Mouse (Mus musculus): ENCODE results near the gene Dhx15. TPM values are rescaled to one million over a fixed set of nuclear protein-coding genes. Genes with fewer than 3 reads are reported as not detected.

Gene Dhx15
- polyA plus RNA-seq, 1 experiment from 2014 or later = 169 TPM

- Histone ChIP-seq H3K27ac (ENCODE audit: low read length) (no peak overlapping the region), H3K27me3 (replicated peaks; ENCODE audit: control insufficient read depth, insufficient read depth, low read length) (no peaks in the 10 kb centered on the region), H3K4me2 (ENCODE audit: low read length) (no peak overlapping the region), H3K36me3 (ENCODE audit: control insufficient read depth, insufficient read depth) (peaks cover 11% of the 10 kb centered on the region), H3K4me1 (replicated peaks; ENCODE audit: control insufficient read depth, insufficient read depth, low read length) (no peaks in the 10 kb centered on the region), H3K9me3 (ENCODE audit: control insufficient read depth, low read length) (no peaks in the 10 kb centered on the region), H3K4me3 (replicated peaks; ENCODE audit: low read length) (no peak overlapping the region), H3K9ac (replicated peaks; ENCODE audit: low read depth, low read length) (no peak overlapping the region)
- ATAC-seq = no peak
- WGBS = 10% methylated on average over 2 of the region's 2 CpGs
Measured at GRCm38 (mm10) chr5:52168468-52168867, 21.8 kb downstream of the Dhx15 start.

GRCm38 (mm10) chr5:52149138-52149537 is 41.2 kb downstream of the Dhx15 start:
- 95% methylated on average over 3 of the region's 3 CpGs for WGBS
- Histone ChIP-seq H3K4me2 (ENCODE audit: low read length) (no peak overlapping the region), H3K36me3 (ENCODE audit: control insufficient read depth, insufficient read depth) (peaks cover 12% of the 10 kb centered on the region), H3K9ac (replicated peaks; ENCODE audit: low read depth, low read length) (no peak overlapping the region), H3K9me3 (ENCODE audit: control insufficient read depth, low read length) (no peaks in the 10 kb centered on the region), H3K27me3 (replicated peaks; ENCODE audit: control insufficient read depth, insufficient read depth, low read length) (no peaks in the 10 kb centered on the region), H3K4me3 (replicated peaks; ENCODE audit: low read length) (no peak overlapping the region), H3K27ac (ENCODE audit: low read length) (no peak overlapping the region), H3K4me1 (replicated peaks; ENCODE audit: control insufficient read depth, insufficient read depth, low read length) (no peaks in the 10 kb centered on the region)
- ATAC-seq = no peak

GRCm38 (mm10) chr5:52147141-52147540 is 43.2 kb downstream of the Dhx15 start:
- ATAC-seq = no peak
- Histone ChIP-seq H3K36me3 (ENCODE audit: control insufficient read depth, insufficient read depth) (peaks cover 12% of the 10 kb centered on the region), H3K4me3 (replicated peaks; ENCODE audit: low read length) (no peak overlapping the region), H3K27me3 (replicated peaks; ENCODE audit: control insufficient read depth, insufficient read depth, low read length) (no peaks in the 10 kb centered on the region), H3K27ac (ENCODE audit: low read length) (no peak overlapping the region), H3K9ac (replicated peaks; ENCODE audit: low read depth, low read length) (no peak overlapping the region), H3K4me2 (ENCODE audit: low read length) (no peak overlapping the region), H3K4me1 (replicated peaks; ENCODE audit: control insufficient read depth, insufficient read depth, low read length) (no peaks in the 10 kb centered on the region), H3K9me3 (ENCODE audit: control insufficient read depth, low read length) (no peaks in the 10 kb centered on the region)
- WGBS = 87% methylated on average over 4 of the region's 4 CpGs

- Histone ChIP-seq H3K9me3 (ENCODE audit: control insufficient read depth, low read length) (no peaks in the 10 kb centered on the region), H3K9ac (replicated peaks; ENCODE audit: low read depth, low read length) (no peak overlapping the region), H3K4me2 (ENCODE audit: low read length) (no peak overlapping the region), H3K27ac (ENCODE audit: low read length) (no peak overlapping the region), H3K27me3 (replicated peaks; ENCODE audit: control insufficient read depth, insufficient read depth, low read length) (no peaks in the 10 kb centered on the region), H3K36me3 (ENCODE audit: control insufficient read depth, insufficient read depth) (peaks cover 5% of the 10 kb centered on the region), H3K4me1 (replicated peaks; ENCODE audit: control insufficient read depth, insufficient read depth, low read length) (no peaks in the 10 kb centered on the region), H3K4me3 (replicated peaks; ENCODE audit: low read length) (no peak overlapping the region)
- ATAC-seq = no peak
- WGBS = 94% methylated on average over 6 of the region's 6 CpGs
Measured at GRCm38 (mm10) chr5:52145684-52146083, 44.6 kb downstream of the Dhx15 start.

GRCm38 (mm10) chr5:52141936-52142335 is 48.4 kb downstream of the Dhx15 start:
- Histone ChIP-seq H3K4me3 (replicated peaks; ENCODE audit: low read length) (no peak overlapping the region), H3K36me3 (ENCODE audit: control insufficient read depth, insufficient read depth) (no peaks in the 10 kb centered on the region), H3K9ac (replicated peaks; ENCODE audit: low read depth, low read length) (no peak overlapping the region), H3K4me1 (replicated peaks; ENCODE audit: control insufficient read depth, insufficient read depth, low read length) (no peaks in the 10 kb centered on the region), H3K27ac (ENCODE audit: low read length) (no peak overlapping the region), H3K27me3 (replicated peaks; ENCODE audit: control insufficient read depth, insufficient read depth, low read length) (no peaks in the 10 kb centered on the region), H3K9me3 (ENCODE audit: control insufficient read depth, low read length) (no peaks in the 10 kb centered on the region), H3K4me2 (ENCODE audit: low read length) (no peak overlapping the region)
- WGBS = 85% methylated on average over 9 of the region's 9 CpGs
- no peak for ATAC-seq

- 89% methylated on average over 6 of the region's 6 CpGs for WGBS
- no peaks in the 10 kb centered on the region for H3K27me3 ChIP-seq (replicated peaks; ENCODE audit: control insufficient read depth, insufficient read depth, low read length)
- H3K9me3 ChIP-seq (ENCODE audit: control insufficient read depth, low read length) = no peaks in the 10 kb centered on the region
- H3K36me3 ChIP-seq (ENCODE audit: control insufficient read depth, insufficient read depth) = no peaks in the 10 kb centered on the region
- ATAC-seq = no peak
- no peak overlapping the region for H3K4me2 ChIP-seq (ENCODE audit: low read length)
- H3K9ac ChIP-seq (replicated peaks; ENCODE audit: low read depth, low read length) = no peak overlapping the region
- H3K27ac ChIP-seq (ENCODE audit: low read length) = no peak overlapping the region
- H3K4me3 ChIP-seq (replicated peaks; ENCODE audit: low read length) = no peak overlapping the region
- no peaks in the 10 kb centered on the region for H3K4me1 ChIP-seq (replicated peaks; ENCODE audit: control insufficient read depth, insufficient read depth, low read length)
Measured at GRCm38 (mm10) chr5:52138819-52139218, 51.5 kb downstream of the Dhx15 start.

GRCm38 (mm10) chr5:52138134-52138533 is 52.2 kb downstream of the Dhx15 start:
- no peak for ATAC-seq
- 94% methylated on average over 11 of the region's 11 CpGs for WGBS
- Histone ChIP-seq H3K9me3 (ENCODE audit: control insufficient read depth, low read length) (no peaks in the 10 kb centered on the region), H3K27me3 (replicated peaks; ENCODE audit: control insufficient read depth, insufficient read depth, low read length) (no peaks in the 10 kb centered on the region), H3K9ac (replicated peaks; ENCODE audit: low read depth, low read length) (no peak overlapping the region), H3K4me3 (replicated peaks; ENCODE audit: low read length) (no peak overlapping the region), H3K36me3 (ENCODE audit: control insufficient read depth, insufficient read depth) (no peaks in the 10 kb centered on the region), H3K4me1 (replicated peaks; ENCODE audit: control insufficient read depth, insufficient read depth, low read length) (no peaks in the 10 kb centered on the region), H3K27ac (ENCODE audit: low read length) (no peak overlapping the region), H3K4me2 (ENCODE audit: low read length) (no peak overlapping the region)

GRCm38 (mm10) chr5:52135460-52136141 is 54.7 kb downstream of the Dhx15 start:
- Histone ChIP-seq H3K27me3 (replicated peaks; ENCODE audit: control insufficient read depth, insufficient read depth, low read length) (no peaks in the 10 kb centered on the region), H3K27ac (ENCODE audit: low read length) (no peak overlapping the region), H3K9ac (replicated peaks; ENCODE audit: low read depth, low read length) (no peak overlapping the region), H3K9me3 (ENCODE audit: control insufficient read depth, low read length) (no peaks in the 10 kb centered on the region), H3K4me3 (replicated peaks; ENCODE audit: low read length) (no peak overlapping the region), H3K36me3 (ENCODE audit: control insufficient read depth, insufficient read depth) (no peaks in the 10 kb centered on the region), H3K4me2 (ENCODE audit: low read length) (no peak overlapping the region), H3K4me1 (replicated peaks; ENCODE audit: control insufficient read depth, insufficient read depth, low read length) (no peaks in the 10 kb centered on the region)
- 80% methylated on average over 16 of the region's 16 CpGs for WGBS
- no peak for ATAC-seq

GRCm38 (mm10) chr5:52132840-52133239 is 57.5 kb downstream of the Dhx15 start:
- 90% methylated on average over 7 of the region's 7 CpGs for WGBS
- Histone ChIP-seq H3K9me3 (ENCODE audit: control insufficient read depth, low read length) (no peaks in the 10 kb centered on the region), H3K27ac (ENCODE audit: low read length) (no peak overlapping the region), H3K9ac (replicated peaks; ENCODE audit: low read depth, low read length) (no peak overlapping the region), H3K4me3 (replicated peaks; ENCODE audit: low read length) (no peak overlapping the region), H3K4me2 (ENCODE audit: low read length) (no peak overlapping the region), H3K4me1 (replicated peaks; ENCODE audit: control insufficient read depth, insufficient read depth, low read length) (no peaks in the 10 kb centered on the region), H3K27me3 (replicated peaks; ENCODE audit: control insufficient read depth, insufficient read depth, low read length) (no peaks in the 10 kb centered on the region), H3K36me3 (ENCODE audit: control insufficient read depth, insufficient read depth) (no peaks in the 10 kb centered on the region)
- ATAC-seq = no peak

GRCm38 (mm10) chr5:52132092-52132491 is 58.2 kb downstream of the Dhx15 start:
- H3K36me3 ChIP-seq (ENCODE audit: control insufficient read depth, insufficient read depth) = no peaks in the 10 kb centered on the region
- 14% methylated on average over 9 of the region's 9 CpGs for WGBS
- no peaks in the 10 kb centered on the region for H3K4me1 ChIP-seq (replicated peaks; ENCODE audit: control insufficient read depth, insufficient read depth, low read length)
- ATAC-seq = peak; percentile 26; the same call in 1 of the 2 replicates
- no peak overlapping the region for H3K4me3 ChIP-seq (replicated peaks; ENCODE audit: low read length)
- no peaks in the 10 kb centered on the region for H3K27me3 ChIP-seq (replicated peaks; ENCODE audit: control insufficient read depth, insufficient read depth, low read length)
- H3K9ac ChIP-seq (replicated peaks; ENCODE audit: low read depth, low read length) = no peak overlapping the region
- no peak overlapping the region for H3K4me2 ChIP-seq (ENCODE audit: low read length)
- H3K9me3 ChIP-seq (ENCODE audit: control insufficient read depth, low read length) = no peaks in the 10 kb centered on the region
- H3K27ac ChIP-seq (ENCODE audit: low read length) = no peak overlapping the region
